Mouse (Mus musculus): ENCODE results near the gene Gpn2. TPM values are rescaled to one million over a fixed set of nuclear protein-coding genes. Genes with fewer than 3 reads are reported as not detected.

Gene Gpn2
- total RNA-seq, 2 experiments from 2014 or later: 9.9 to 11.6 TPM

- DNase-seq (ENCODE audit: low spot score in 2 of 2): no peak
These were observed 488 bp upstream of the Gpn2 start for GRCm38 (mm10) chr4:133583690-133584058.

GRCm38 (mm10) chr4:133592570-133592969, 8.4 kb downstream of the Gpn2 start:
- peak; percentile 55 to 60 for DNase-seq (ENCODE audit: low spot score in 2 of 2)

GRCm38 (mm10) chr4:133595538-133595937, 11.4 kb downstream of the Gpn2 start:
- DNase-seq (ENCODE audit: low spot score in 2 of 2): peak; percentile 36 to 41

- no peak for DNase-seq (ENCODE audit: low spot score in 2 of 2)
These were observed 11.9 kb downstream of the Gpn2 start for GRCm38 (mm10) chr4:133596084-133596483.

- no peak for DNase-seq (ENCODE audit: low spot score in 2 of 2)
These were observed 14.5 kb downstream of the Gpn2 start for GRCm38 (mm10) chr4:133598616-133599015.

DNA sequence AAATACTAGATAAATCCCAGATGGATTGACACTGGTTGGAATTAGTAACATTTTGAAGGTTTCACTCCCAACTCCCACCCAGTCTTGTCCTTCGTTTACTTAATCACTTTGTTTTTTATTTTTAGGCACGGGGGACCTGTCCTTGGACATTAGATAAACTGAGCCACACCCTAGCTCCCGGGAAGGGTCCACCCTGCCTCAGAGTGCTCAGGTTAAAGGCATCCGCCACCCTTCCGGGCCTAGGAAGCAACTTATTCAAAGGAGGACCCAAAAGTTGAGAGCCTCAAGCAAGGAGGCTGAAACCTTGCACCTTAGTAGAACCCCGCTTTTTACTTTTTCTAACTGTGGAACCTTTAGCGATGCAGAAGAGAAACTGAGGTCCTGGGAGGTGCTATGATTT, 15.0 kb downstream of the Gpn2 start:
- DNase-seq (ENCODE audit: low spot score in 2 of 2): no peak

- peak; percentile 71 to 82 for DNase-seq (ENCODE audit: low spot score in 2 of 2)
These were observed 15.5 kb downstream of the Gpn2 start for GRCm38 (mm10) chr4:133599571-133600073.

- no peak for DNase-seq (ENCODE audit: low spot score in 2 of 2)
These were observed 16.1 kb downstream of the Gpn2 start for GRCm38 (mm10) chr4:133600306-133600705.

GRCm38 (mm10) chr4:133601721-133602218, 17.6 kb downstream of the Gpn2 start, which contains the start of gene Sfn:
Gene Sfn, minus strand, starts transcription at chr4:133602168.
- no peak for DNase-seq (ENCODE audit: low spot score in 2 of 2)

- DNase-seq (ENCODE audit: low spot score in 2 of 2): no peak
These were observed 18.9 kb downstream of the Gpn2 start for GRCm38 (mm10) chr4:133603056-133603455.

DNA sequence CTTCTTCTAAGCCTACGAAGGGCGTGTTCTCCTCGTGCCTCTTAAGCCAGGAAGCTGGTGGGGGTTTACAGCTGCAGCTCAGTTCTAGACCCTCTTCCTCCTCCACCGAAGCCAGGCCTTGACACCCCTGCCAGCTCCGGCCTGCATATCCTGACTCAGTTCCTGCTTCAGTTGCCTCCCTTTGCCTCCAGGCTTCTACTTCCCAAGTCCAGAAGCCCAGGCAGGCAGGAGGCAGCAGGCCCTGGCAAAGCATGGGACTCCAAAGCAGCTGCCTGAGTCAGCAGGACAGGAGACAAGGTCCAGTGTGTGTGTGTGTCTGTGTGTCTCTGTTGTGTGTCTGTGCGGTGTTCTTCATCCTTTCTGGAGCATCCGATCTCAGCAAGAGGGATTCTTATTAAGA, 20.0 kb downstream of the Gpn2 start:
- no peak for DNase-seq (ENCODE audit: low spot score in 2 of 2)

DNA sequence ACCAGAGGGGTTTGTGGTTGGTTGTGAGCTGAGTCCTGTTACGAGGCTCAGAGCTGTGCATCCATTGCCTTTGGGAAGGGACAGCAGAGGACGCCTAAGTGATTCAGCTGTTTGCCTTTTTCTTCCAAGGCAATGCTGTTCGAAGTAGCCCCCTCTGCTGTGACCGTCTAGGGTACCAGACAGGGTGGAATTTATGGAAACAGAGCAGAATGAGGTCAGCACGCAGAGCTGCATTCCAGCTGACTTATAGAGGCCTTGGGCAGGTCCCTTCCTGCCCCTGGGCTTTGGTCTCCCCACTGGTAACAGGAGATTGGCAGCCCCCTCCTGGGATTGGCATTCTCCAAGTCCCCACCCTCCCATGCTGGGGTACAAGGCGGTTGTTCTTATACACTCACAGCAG, 20.7 kb downstream of the Gpn2 start:
- DNase-seq (ENCODE audit: low spot score in 2 of 2): no peak

GRCm38 (mm10) chr4:133605330-133605729, 21.2 kb downstream of the Gpn2 start:
- DNase-seq (ENCODE audit: low spot score in 2 of 2): no peak

- DNase-seq (ENCODE audit: low spot score in 2 of 2): no peak
These were observed 23.1 kb downstream of the Gpn2 start for GRCm38 (mm10) chr4:133607284-133607683.

DNA sequence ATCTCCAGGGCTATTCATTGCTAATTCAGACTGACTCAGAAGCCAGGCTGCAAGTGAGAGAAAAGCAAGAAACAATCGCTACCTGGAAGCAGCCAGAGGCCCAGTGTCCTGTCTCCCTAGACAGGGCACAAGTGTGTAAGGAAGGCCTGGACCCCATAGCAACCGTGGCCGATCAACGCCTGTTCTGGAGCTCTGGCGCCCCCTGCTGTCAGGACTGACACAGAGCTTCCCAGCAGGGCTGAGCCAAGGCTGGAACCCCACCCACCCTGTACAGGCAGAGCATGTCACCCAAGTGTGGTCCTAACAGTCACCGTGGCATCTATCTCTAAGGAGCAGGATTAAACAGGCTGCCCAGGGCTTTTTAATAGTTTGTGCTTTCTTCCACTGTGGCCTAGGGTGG, 25.6 kb downstream of the Gpn2 start:
- DNase-seq (ENCODE audit: low spot score in 2 of 2): peak; percentile 68 to 84

- DNase-seq (ENCODE audit: low spot score in 2 of 2): no peak
These were observed 27.7 kb downstream of the Gpn2 start for GRCm38 (mm10) chr4:133611815-133612214.

DNA sequence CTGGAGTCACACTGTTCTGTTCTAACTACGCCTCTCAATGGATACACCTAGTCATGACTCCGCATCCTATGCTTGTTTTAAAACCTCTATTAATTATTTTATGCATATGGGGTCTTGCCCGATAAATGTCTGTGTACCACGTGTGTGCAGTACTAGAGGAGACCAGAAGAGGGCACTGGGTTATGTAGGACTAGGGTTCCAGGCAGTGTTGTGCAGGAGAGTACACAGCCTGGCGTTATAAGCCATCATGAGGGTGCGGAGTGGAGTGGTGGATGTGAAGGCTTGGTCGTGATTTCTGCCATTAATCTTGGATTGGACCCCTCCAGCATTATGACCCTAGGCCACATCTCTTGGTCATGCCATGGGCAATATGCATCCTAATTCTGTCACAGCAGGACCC, 28.3 kb downstream of the Gpn2 start:
- DNase-seq (ENCODE audit: low spot score in 2 of 2): no peak

DNA sequence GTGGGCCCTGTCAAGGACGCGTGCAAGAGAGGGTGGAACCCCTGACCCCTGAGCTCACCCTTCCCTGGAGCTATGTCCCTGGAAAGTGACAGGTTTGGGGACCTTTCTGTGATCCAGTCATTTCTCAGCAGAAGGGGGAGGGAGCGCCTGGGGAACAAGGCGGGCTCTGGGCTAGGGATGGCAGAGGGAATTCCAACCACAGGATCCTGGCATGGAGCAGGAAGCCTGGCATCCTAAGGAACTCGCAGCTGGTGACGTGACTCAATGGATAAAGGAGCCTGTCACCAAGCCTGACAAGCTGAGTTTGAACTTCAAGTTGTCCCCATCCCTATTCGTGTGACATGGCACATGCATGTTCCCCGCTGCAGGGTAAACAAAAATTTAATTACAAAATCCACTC, 28.9 kb downstream of the Gpn2 start:
- DNase-seq (ENCODE audit: low spot score in 2 of 2): no peak

GRCm38 (mm10) chr4:133613867-133614266, 29.7 kb downstream of the Gpn2 start:
- no peak for DNase-seq (ENCODE audit: low spot score in 2 of 2)

DNA sequence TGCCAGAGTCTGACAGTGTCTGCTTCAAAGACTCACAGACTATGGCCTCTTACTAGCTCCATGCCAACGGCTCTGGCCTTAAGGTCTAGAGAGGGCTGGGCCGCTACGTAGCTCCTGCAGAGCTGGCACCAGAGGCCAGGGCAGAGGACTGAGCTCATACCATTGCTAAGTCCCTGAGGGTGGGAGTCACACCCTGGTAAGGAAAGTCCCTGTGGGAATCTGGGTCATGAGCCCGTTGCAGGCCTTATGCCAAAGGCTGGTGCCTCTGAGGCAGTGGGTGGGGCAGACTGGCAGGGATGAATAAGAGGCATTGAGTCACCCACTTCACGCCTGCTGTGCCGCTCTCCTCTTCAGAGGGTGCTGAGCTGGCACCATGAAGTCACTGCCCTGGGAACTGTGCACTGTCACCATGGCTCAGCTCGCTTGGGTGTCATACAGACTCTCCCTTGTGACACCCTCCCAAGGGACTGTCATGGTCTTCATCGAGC, 30.2 kb downstream of the Gpn2 start:
- peak; percentile 74 to 81 for DNase-seq (ENCODE audit: low spot score in 2 of 2)

- DNase-seq (ENCODE audit: low spot score in 2 of 2): no peak
These were observed 31.3 kb downstream of the Gpn2 start for GRCm38 (mm10) chr4:133615416-133615815.

- no peak for DNase-seq (ENCODE audit: low spot score in 2 of 2)
These were observed 33.8 kb downstream of the Gpn2 start for GRCm38 (mm10) chr4:133617936-133618335.

DNA sequence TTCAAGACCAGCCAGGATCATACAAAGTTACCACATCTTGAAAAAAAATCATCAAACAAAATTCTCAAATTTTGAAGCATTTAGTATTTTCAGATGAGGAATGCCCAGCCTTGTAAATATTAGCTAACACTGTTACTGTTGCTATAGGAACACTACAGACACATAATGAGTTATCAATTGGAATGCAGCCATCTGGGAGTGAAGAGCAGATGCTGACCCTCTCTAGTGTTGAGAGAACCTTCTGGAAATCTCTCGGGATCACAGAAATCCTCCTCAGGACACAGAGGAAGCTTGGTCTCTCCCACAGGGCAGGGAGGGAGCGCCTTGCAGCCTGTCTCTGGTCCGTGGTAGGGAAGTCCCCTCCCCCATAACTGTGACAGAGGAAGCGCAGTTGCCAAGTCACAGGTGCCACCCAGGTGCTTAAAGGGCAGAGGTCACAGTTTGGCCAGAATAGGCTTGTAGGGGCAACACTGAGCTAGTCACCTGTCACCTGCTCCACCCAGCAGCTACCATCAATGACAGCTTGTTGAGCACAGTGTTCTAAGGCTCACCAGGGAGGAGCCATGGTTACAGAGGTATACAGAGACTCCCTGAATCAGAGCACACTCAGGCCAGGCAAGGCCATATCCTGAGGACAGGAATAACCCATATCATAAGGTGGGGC, 35.4 kb downstream of the Gpn2 start:
- no peak for DNase-seq (ENCODE audit: low spot score in 2 of 2)
